Mouse (Mus musculus): Measurements from ENCODE around the gene Rps18. TPM values are rescaled to one million over a fixed set of nuclear protein-coding genes. Genes with fewer than 3 reads are reported as not detected.

Rps18 gene
- polyA plus RNA-seq, 1 experiment, result 1,668 TPM

DNA sequence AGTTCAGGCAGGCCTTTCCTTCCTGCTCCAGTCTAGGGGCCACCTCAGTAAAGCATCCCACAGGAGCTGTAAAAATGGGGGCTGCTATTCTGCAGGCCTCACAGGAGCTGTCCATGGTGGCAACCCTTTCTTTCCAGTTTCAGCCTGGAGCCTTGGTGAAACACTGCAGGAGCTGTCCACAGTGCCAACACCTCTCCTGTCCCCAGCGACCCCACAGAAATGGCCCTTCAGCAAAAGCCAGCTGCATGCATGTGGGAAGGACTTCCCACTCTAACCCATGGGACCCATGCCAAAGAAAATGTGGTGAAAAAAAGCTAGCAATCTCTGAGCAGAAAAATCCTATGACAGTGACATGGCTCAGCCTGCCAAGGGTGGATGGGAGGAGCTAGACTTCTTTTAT lies 16.9 kb upstream of the Rps18 start:
- Histone ChIP-seq H3K4me3 (ENCODE audit: insufficient read depth, low read length) (no peak overlapping the region), H3K27ac (ENCODE audit: insufficient read depth, low read length) (no peak overlapping the region), H3K4me1 (ENCODE audit: control insufficient read depth, insufficient read depth, low read length) (no peaks in the 10 kb centered on the region)
- no peak for TF ChIP-seq CTCF (IDR thresholded peaks at IDR 0.05; ENCODE audit: borderline replicate concordance, insufficient read depth, low read length)
- TF ChIP-seq POLR2A (IDR thresholded peaks at IDR 0.05; ENCODE audit: low read depth, low read length), result no peak

DNA sequence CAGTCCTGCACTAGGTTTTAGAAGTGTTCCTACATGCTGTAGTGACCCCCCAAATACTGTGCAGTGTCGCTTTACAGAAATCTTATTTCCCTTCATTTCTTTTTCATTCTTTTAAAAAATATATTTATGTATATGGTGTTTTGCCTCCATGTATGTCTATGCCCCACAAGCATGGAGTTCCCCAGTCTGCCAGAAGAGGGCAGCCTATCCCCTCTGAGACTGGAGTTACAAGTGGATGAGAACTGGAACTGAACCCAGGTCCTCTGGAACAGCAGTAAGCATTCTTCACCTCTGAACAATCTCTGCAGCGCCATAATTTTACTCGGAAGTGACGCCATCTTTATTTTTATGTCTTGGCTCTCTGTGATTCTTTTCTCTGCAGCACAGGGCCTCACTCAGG lies 13.6 kb upstream of the Rps18 start:
- Histone ChIP-seq H3K4me1 (ENCODE audit: control insufficient read depth, insufficient read depth, low read length) (no peaks in the 10 kb centered on the region), H3K27ac (ENCODE audit: insufficient read depth, low read length) (no peak overlapping the region), H3K4me3 (ENCODE audit: insufficient read depth, low read length) (no peak overlapping the region)
- TF ChIP-seq CTCF (IDR thresholded peaks at IDR 0.05; ENCODE audit: borderline replicate concordance, insufficient read depth, low read length), result no peak
- TF ChIP-seq POLR2A (IDR thresholded peaks at IDR 0.05; ENCODE audit: low read depth, low read length), result no peak

DNA sequence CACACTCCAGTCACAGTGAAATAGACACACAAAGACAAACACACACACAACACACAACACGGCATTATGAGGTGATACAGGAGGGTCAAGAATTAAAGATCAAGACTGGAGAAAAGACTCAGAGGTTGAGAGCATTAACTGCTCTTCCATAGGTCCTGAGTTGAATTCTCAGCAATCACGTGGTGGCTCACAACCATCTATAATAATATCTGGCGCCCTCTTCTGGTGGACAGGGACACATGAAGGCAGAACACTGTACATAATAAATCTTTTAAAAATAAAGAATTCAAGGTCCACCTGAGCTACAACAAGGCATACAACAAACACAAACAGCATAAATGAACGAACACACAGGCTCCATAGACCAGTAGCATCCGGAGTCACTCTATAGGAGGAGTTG lies 13.1 kb upstream of the Rps18 start:
- TF ChIP-seq CTCF (IDR thresholded peaks at IDR 0.05; ENCODE audit: borderline replicate concordance, insufficient read depth, low read length), result no peak
- TF ChIP-seq POLR2A (IDR thresholded peaks at IDR 0.05; ENCODE audit: low read depth, low read length), result no peak; the same call in 1 of the 2 replicates
- H3K4me1 ChIP-seq (ENCODE audit: control insufficient read depth, insufficient read depth, low read length), result no peaks in the 10 kb centered on the region
- H3K27ac ChIP-seq (ENCODE audit: insufficient read depth, low read length), result no peak overlapping the region
- H3K4me3 ChIP-seq (ENCODE audit: insufficient read depth, low read length), result no peak overlapping the region

DNA sequence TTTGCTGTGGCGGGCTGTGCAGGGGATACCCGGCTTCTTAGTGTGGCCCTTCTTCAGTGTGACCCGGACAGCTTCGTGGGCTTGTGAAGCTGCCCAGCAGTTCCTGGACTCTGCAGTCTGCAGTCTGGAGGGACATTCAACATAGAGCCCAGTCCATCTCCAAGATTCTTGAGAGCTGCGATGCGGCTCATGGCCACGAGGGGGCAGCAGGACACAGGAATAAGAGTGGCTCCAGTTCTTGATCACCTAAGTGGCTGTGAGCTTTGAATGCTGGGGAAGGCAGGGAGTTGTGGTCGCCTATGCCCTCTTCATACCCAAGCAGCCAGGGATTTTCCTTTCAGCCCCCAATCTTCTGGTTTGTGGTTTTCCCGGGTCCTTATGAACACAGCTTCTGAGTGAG lies 12.7 kb upstream of the Rps18 start:
- no peaks in the 10 kb centered on the region for H3K4me1 ChIP-seq (ENCODE audit: control insufficient read depth, insufficient read depth, low read length)
- TF ChIP-seq CTCF (IDR thresholded peaks at IDR 0.05; ENCODE audit: borderline replicate concordance, insufficient read depth, low read length) (peak; percentile 85), POLR2A (IDR thresholded peaks at IDR 0.05; ENCODE audit: low read depth, low read length) (no peak)
- no peak overlapping the region for H3K27ac ChIP-seq (ENCODE audit: insufficient read depth, low read length)

DNA sequence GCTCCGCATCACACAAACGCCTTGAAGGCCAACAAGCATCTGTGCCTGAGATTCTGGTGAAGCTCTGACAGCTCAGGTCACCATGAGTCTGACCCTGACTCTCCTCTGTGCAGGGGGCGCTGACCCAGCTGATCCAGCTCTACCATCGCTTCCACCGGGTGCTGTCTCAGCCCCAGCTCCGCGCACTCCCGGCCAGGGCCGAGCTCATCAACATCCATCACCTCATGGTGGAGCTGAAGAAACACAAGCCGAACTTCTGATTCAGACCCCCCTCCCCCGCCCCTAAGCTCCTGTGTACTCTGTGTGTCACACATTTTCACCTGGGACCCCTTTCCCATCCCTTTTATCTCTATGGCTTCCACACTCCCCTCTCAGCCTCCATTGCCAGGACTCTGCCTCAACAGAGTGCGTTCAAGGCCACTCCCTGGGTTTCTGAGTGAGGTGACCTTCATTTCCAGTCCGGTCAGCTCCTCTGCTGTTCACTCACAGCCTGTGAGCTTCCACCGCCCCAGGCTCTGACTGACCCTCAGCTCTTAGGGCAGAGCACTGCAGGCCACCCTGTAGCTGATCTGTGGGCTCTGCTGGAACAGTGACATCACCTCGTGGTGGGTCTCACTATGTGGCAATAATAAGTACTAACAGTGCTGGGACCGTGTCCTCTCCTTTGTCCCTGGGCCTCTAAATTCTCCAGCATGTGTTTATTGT lies 10.2 kb upstream of the Rps18 start:
- Histone ChIP-seq H3K27ac (ENCODE audit: insufficient read depth, low read length) (no peak overlapping the region), H3K4me1 (ENCODE audit: control insufficient read depth, insufficient read depth, low read length) (no peaks in the 10 kb centered on the region), H3K4me3 (ENCODE audit: insufficient read depth, low read length) (no peak overlapping the region)
- TF ChIP-seq CTCF (IDR thresholded peaks at IDR 0.05; ENCODE audit: borderline replicate concordance, insufficient read depth, low read length) (no peak), POLR2A (IDR thresholded peaks at IDR 0.05; ENCODE audit: low read depth, low read length) (no peak)

More for the DNA sequence above, 12.7 kb upstream of the Rps18 start:
- H3K4me3 ChIP-seq (ENCODE audit: insufficient read depth, low read length), result no peak overlapping the region

DNA sequence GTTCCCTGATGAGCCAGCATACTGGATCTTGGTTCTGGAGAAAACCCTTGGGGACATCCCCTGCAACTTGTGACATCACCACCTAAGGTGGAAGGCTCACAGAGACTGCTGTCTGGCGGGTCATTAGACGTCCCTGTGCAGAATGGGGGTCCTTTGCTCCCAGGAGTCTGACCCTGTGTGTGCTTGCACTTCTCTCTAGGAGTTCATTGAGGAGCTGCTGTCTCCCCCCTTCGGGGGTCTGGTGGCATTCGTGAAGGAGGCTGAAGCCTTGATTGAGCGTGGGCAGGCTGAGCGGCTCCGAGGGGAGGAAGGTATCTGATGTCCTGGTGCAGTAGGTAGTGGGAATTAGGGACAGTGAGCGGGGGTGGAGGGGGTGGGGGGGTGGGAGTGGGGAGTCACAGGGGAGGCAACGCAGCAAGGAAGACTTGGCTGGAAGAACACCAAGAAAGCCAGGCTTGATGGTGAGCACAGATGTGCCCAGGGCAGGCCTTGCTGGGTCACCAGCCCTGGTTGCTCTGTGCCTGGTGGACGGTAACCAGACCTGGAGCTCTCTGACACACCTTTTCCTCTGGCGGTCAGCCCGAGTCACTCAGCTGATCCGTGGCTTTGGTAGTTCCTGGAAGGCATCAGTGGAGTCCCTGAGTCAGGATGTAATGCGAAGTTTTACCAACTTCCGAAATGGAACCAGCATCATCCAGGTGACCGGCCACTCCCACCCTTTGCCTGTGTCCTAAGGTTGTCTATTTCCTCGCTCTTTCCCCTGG lies 9.5 kb upstream of the Rps18 start:
- H3K27ac ChIP-seq (ENCODE audit: insufficient read depth, low read length), result no peak overlapping the region
- no peak overlapping the region for H3K4me3 ChIP-seq (ENCODE audit: insufficient read depth, low read length)
- H3K4me1 ChIP-seq (ENCODE audit: control insufficient read depth, insufficient read depth, low read length), result no peaks in the 10 kb centered on the region
- TF ChIP-seq POLR2A (IDR thresholded peaks at IDR 0.05; ENCODE audit: low read depth, low read length) (no peak), CTCF (IDR thresholded peaks at IDR 0.05; ENCODE audit: borderline replicate concordance, insufficient read depth, low read length) (no peak)

DNA sequence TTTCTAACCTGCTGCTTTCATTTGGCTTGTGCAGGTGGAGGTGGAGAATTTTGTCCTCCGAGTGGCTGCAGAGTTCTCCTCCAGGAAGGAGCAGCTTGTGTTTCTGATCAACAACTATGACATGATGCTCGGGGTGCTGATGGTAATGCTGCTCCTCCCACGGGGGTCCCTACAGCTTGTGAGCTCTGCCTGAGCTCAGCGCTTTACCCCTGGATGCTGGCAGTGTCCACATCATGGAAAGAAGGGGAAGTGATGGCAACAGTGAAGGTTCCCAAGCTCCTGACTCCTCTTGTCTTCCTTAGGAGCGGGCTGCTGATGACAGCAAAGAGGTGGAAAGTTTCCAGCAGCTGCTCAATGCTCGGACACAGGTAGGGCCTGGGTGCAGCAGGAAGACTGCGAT lies 7.1 kb upstream of the Rps18 start:
- TF ChIP-seq CTCF (IDR thresholded peaks at IDR 0.05; ENCODE audit: borderline replicate concordance, insufficient read depth, low read length) (no peak), POLR2A (IDR thresholded peaks at IDR 0.05; ENCODE audit: low read depth, low read length) (no peak)
- Histone ChIP-seq H3K4me1 (ENCODE audit: control insufficient read depth, insufficient read depth, low read length) (no peaks in the 10 kb centered on the region), H3K27ac (ENCODE audit: insufficient read depth, low read length) (no peak overlapping the region), H3K4me3 (ENCODE audit: insufficient read depth, low read length) (no peak overlapping the region)

DNA sequence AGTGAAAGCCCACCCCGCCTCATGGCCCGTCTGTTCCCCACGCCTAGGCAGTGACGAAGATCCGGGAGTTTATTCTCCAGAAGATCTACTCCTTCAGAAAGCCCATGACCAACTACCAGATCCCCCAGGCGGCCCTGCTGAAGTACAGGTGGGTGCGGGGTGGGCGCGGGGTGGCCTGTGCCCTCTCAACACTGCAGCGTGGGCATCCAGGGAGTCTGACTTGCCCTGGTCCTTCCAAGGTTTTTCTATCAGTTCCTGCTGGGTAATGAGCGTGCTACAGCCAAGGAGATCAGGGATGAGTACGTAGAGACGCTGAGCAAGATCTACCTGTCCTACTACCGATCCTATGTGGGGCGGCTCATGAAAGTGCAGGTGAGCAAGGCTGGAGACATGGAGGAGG lies 4.1 kb upstream of the Rps18 start:
- TF ChIP-seq POLR2A (IDR thresholded peaks at IDR 0.05; ENCODE audit: low read depth, low read length) (no peak), CTCF (IDR thresholded peaks at IDR 0.05; ENCODE audit: borderline replicate concordance, insufficient read depth, low read length) (no peak)
- H3K4me3 ChIP-seq (ENCODE audit: insufficient read depth, low read length), result no peak overlapping the region
- no peaks in the 10 kb centered on the region for H3K4me1 ChIP-seq (ENCODE audit: control insufficient read depth, insufficient read depth, low read length)
- no peak overlapping the region for H3K27ac ChIP-seq (ENCODE audit: insufficient read depth, low read length)

DNA sequence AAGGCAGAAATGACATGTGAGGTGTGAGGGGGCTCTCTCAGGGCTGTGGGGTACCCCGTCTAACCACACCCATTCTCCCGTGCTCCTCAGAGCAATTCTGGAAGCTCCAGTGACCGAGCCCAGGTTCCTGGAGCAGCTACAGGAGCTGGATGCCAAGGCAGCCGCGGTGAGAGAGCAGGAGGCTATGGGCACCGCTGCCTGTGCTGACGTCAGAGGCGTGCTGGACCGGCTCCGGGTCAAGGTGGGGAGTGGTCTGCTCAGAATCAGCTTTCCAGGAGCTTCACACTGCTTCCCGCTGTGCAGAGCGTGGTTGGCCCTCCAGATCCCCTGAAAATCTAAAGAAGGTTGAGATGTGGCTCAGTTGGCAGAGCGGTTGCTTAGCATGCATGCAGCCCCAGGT lies 3.3 kb upstream of the Rps18 start:
- no peak overlapping the region for H3K4me3 ChIP-seq (ENCODE audit: insufficient read depth, low read length)
- no peaks in the 10 kb centered on the region for H3K4me1 ChIP-seq (ENCODE audit: control insufficient read depth, insufficient read depth, low read length)
- TF ChIP-seq CTCF (IDR thresholded peaks at IDR 0.05; ENCODE audit: borderline replicate concordance, insufficient read depth, low read length), result no peak
- TF ChIP-seq POLR2A (IDR thresholded peaks at IDR 0.05; ENCODE audit: low read depth, low read length), result no peak
- H3K27ac ChIP-seq (ENCODE audit: insufficient read depth, low read length), result no peak overlapping the region

DNA sequence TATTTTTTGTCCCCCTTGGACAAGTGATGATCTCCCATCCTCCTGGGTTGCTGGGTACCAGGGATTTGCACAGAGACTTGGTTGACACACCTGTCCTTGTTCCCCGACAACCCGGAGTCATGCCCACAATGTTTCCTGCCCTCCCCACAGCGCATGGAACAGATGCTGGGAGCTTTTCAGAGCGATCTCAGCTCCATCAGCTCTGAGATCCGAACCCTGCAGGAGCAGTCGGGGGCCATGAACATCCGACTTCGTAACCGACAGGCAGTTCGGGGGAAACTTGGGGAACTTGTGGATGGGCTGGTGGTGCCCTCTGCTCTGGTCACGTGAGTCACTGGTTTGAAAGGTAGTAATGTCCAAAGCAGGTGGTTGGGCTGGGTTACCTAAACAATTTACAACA lies 2.6 kb upstream of the Rps18 start:
- H3K4me3 ChIP-seq (ENCODE audit: insufficient read depth, low read length), result no peak overlapping the region
- TF ChIP-seq CTCF (IDR thresholded peaks at IDR 0.05; ENCODE audit: borderline replicate concordance, insufficient read depth, low read length), result no peak
- no peak for TF ChIP-seq POLR2A (IDR thresholded peaks at IDR 0.05; ENCODE audit: low read depth, low read length)
- H3K27ac ChIP-seq (ENCODE audit: insufficient read depth, low read length), result no peak overlapping the region
- H3K4me1 ChIP-seq (ENCODE audit: control insufficient read depth, insufficient read depth, low read length), result no peaks in the 10 kb centered on the region

All from embryonic fibroblast, embryonic 13.5 days (primary cell).